In genomic region chr17:28485446-28485948, GRCm38 (mm10) we compare ENCODE assay signal across 9 mouse cellular contexts. TPM values are rescaled to one million over a fixed set of nuclear protein-coding genes. Genes with fewer than 3 reads are reported as not detected.
DNase-seq lines count a peak whose midpoint lies in the region; ATAC-seq and TF ChIP-seq lines count a peak whose summit lies in the region.
"Had no signal": no experiment of that assay in that cellular context is flagged by ENCODE, and none has a peak within 500 bp of the region (broad histone marks: within the 10 kb centered on the region; RNA-seq: fewer than 3 reads in every experiment).

No protein-coding gene starts in this region.

- H3K27ac ChIP-seq in forebrain, embryonic 10.5 days: peak overlapping the region; percentile 94
- H3K27ac ChIP-seq in macrophage: no peak overlapping the region

- peaks cover 45% of the 10 kb centered on the region for H3K79me2 ChIP-seq in macrophage (ENCODE audit: inconsistent target)

- no peak for TF ChIP-seq CTCF in E14TG2a.4 (conservative IDR thresholded peaks at IDR 0.05; ENCODE audit: low read length)

- peak; percentile 29 for DNase-seq in adrenal gland, adult 8-10 months
- DNase-seq in forebrain, embryonic 10.5 days (ENCODE audit: extremely low spot score, low spot score): peak; percentile 58
- DNase-seq in heart, postnatal 4 days: peak; percentile 61
- peak; percentile 10 to 37 for DNase-seq in layer of hippocampus, postnatal 25 days (ENCODE audit: extremely low spot score in 1 of 2, low spot score in 1 of 2)
- DNase-seq in right cerebral cortex, postnatal 14 days: peak; percentile 48

- H3K4me3 ChIP-seq in E14TG2a.4 (replicated peaks; ENCODE audit: low read length) (peak overlapping the region; percentile 94), macrophage (ENCODE audit: inconsistent target) (peak overlapping the region; percentile 63)
- H3K4me3 ChIP-seq in forebrain, embryonic 10.5 days: peak overlapping the region; percentile 86

- H3K27me3 ChIP-seq in E14TG2a.4 (ENCODE audit: insufficient read depth, low read length): no peaks in the 10 kb centered on the region
- no peaks in the 10 kb centered on the region for H3K27me3 ChIP-seq in forebrain, embryonic 10.5 days (ENCODE audit: poor library complexity, severe bottlenecking)

- H3K36me3 ChIP-seq in E14TG2a.4 (ENCODE audit: insufficient read depth, low read length) (peaks cover 11% of the 10 kb centered on the region), macrophage (ENCODE audit: inconsistent target) (no peaks in the 10 kb centered on the region)
- H3K36me3 ChIP-seq in forebrain, embryonic 10.5 days (replicated peaks): peaks cover 9% of the 10 kb centered on the region; the same call in 1 of the 2 replicates

- H3K9me3 ChIP-seq in E14TG2a.4 (ENCODE audit: low read length): no peaks in the 10 kb centered on the region
- H3K9me3 ChIP-seq in forebrain, embryonic 10.5 days: peaks cover 5% of the 10 kb centered on the region; the same call in 1 of the 2 replicates

- H3K4me1 ChIP-seq in E14TG2a.4 (replicated peaks; ENCODE audit: low read depth, low read length): peaks cover 75% of the 10 kb centered on the region
- peaks cover 28% of the 10 kb centered on the region for H3K4me1 ChIP-seq in forebrain, embryonic 10.5 days

- WGBS in forebrain, embryonic 10.5 days: under 1% methylated on average over 74 of the region's 77 CpGs
- under 1% methylated on average over 71 of the region's 77 CpGs for WGBS in macrophage (ENCODE audit: missing documents)

- ATAC-seq in monocyte, adult 5-6 weeks (replicated peaks; ENCODE audit: insufficient number of reproducible peaks, low FRiP score, low TSS enrichment, poor library complexity, severe bottlenecking): no peak

RNA-seq across cellular contexts. Expression of gene Fkbp5, which starts 31.8 kb away (rescaled TPM):
- total RNA-seq in adrenal gland, adult 8-10 months (2022): 100 to 1,000 TPM in 2 of 4 experiments, 10 to 100 TPM in 2; 77.9 to 150 (median 98.7) TPM
- polyA plus RNA-seq in forebrain, embryonic 10.5 days (2016; fragmentation: Nextera tagmentation; extraction: Ambion mirVana): 31.7 and 33.5 TPM in 2 replicates
- total RNA-seq in heart, postnatal 4 days (2021): 10 to 100 TPM; 21.4 to 22.0 TPM
- 10 to 100 TPM; 62.5 to 85.0 TPM for total RNA-seq in layer of hippocampus, postnatal 25 days (2021)
- total RNA-seq in macrophage (2018; cell fraction: chromatin; rRNA removed): 1 to 10 TPM; 3.0 to 9.8 (median 5.7) TPM
- total RNA-seq in macrophage (2018; cell fraction: cytosol; rRNA removed): 1 to 10 TPM; 2.8 to 7.4 (median 4.2) TPM
- total RNA-seq in macrophage (2018; cell fraction: nucleus; rRNA removed): 10 to 100 TPM in 2 of 26 experiments, 1 to 10 TPM in 24; 1.5 to 19.2 (median 4.9) TPM
- polyA plus RNA-seq in macrophage (2018): 3.6 to 19.6 TPM (median 5.8 TPM) in 3 replicates
- total RNA-seq in monocyte, adult 5-6 weeks (2017): 9.1 to 23.2 TPM (median 11.9 TPM) in 3 replicates

RNA-seq across cellular contexts. Expression of gene Armc12, which starts 45.1 kb away (rescaled TPM):
- not detected for total RNA-seq in adrenal gland, adult 8-10 months (2022)
- polyA plus RNA-seq in forebrain, embryonic 10.5 days (2016; fragmentation: Nextera tagmentation; extraction: Ambion mirVana): not detected in 2 replicates
- total RNA-seq in heart, postnatal 4 days (2021): not detected
- not detected for total RNA-seq in layer of hippocampus, postnatal 25 days (2021)
- not detected for total RNA-seq in macrophage (2018; cell fraction: chromatin; rRNA removed)
- total RNA-seq in macrophage (2018; cell fraction: cytosol; rRNA removed): not detected
- not detected for total RNA-seq in macrophage (2018; cell fraction: nucleus; rRNA removed)
- polyA plus RNA-seq in macrophage (2018): not detected in 3 replicates
- 2.2 TPM in 1 of 3 replicates, not detected in the others for total RNA-seq in monocyte, adult 5-6 weeks (2017)
- total RNA-seq: gastrocnemius, adult 8-10 months had no signal
